Mouse (Mus musculus) CH12.LX (cell line): Measurements from ENCODE around the gene Psd. TPM values are rescaled to one million over a fixed set of nuclear protein-coding genes. Genes with fewer than 3 reads are reported as not detected.

ENCODE experiments used
- DNase-seq: peaks from one replicate; pipeline ENCODE4 v3.0.0-alpha.2; 2013; ENCODE audit errors: extremely low read depth
- H3K27ac ChIP-seq: 2 replicates; pipeline ENCODE4 v1.5.1; 2012; ENCODE audit warnings: low read depth, mild to moderate bottlenecking, control low read depth, moderate library complexity; ENCODE audit not compliant: insufficient read depth
- H3K27me3 ChIP-seq: replicated peaks from 2 replicates; pipeline ENCODE3; 2012; ENCODE audit warnings: inconsistent platforms
- H3K36me3 ChIP-seq, 2 experiments: replicated peaks in 1 of 2; 2 replicates each; pipeline versions ENCODE3 to v1.6.1; 2012; ENCODE audit warnings: inconsistent platforms in 1 of 2, low read length in 1 of 2, mild to moderate bottlenecking in 1 of 2, mixed read lengths in 1 of 2, moderate library complexity in 1 of 2; ENCODE audit not compliant: control insufficient read depth in 1 of 2, insufficient read depth in 1 of 2
- H3K4me1 ChIP-seq, 2 experiments: 2 replicates each; pipeline ENCODE4 v1.6.1; 2012; ENCODE audit warnings: inconsistent platforms in 1 of 2, moderate library complexity in 1 of 2; ENCODE audit not compliant: insufficient read depth in 2 of 2, control insufficient read depth in 1 of 2
- H3K4me2 ChIP-seq: 2 replicates; pipeline ENCODE4 v1.6.1; 2012; ENCODE audit warnings: low read depth, mild to moderate bottlenecking, control low read depth; ENCODE audit not compliant: poor library complexity, insufficient read depth, severe bottlenecking
- H3K4me3 ChIP-seq, 3 experiments: fragments of 150-350 bp in 1 of 3; sonication (generic) in 1 of 3; replicated peaks in 1 of 3; 2 replicates each; pipeline versions ENCODE3 to v1.5.1; 2011 to 2012; ENCODE audit warnings: low read depth in 2 of 3, low read length in 2 of 3, mild to moderate bottlenecking in 2 of 3, moderate library complexity in 2 of 3, control low read depth in 1 of 3, improper control_type of control experiment in 1 of 3, inconsistent platforms in 1 of 3, mixed read lengths in 1 of 3; ENCODE audit not compliant: poor library complexity in 1 of 3
- H3K79me2 ChIP-seq: replicated peaks from 2 replicates; pipeline ENCODE4 v1.6.1; 2012; ENCODE audit warnings: mild to moderate bottlenecking, moderate library complexity; ENCODE audit not compliant: control insufficient read depth, poor library complexity, insufficient read depth, severe bottlenecking; ENCODE audit errors: extremely low read depth
- H3K9ac ChIP-seq: 2 replicates; pipeline ENCODE4 v1.6.1; 2012; ENCODE audit warnings: low read depth, mild to moderate bottlenecking, control low read depth, moderate library complexity; ENCODE audit not compliant: insufficient read depth
- H3K9me3 ChIP-seq: replicated peaks from 2 replicates; pipeline ENCODE3; 2012; ENCODE audit warnings: low read length, inconsistent platforms, mixed read lengths
- BHLHE40 ChIP-seq: IDR thresholded peaks from 2 replicates; pipeline ENCODE4 v1.6.1; 2011; ENCODE audit warnings: mild to moderate bottlenecking, low read depth, low read length, improper control_type of control experiment
- CHD1 ChIP-seq: IDR thresholded peaks from 2 replicates; pipeline ENCODE4 v1.6.1; 2012; ENCODE audit warnings: low read depth, low read length, improper control_type of control experiment, inconsistent platforms
- CTCF ChIP-seq, 2 experiments: IDR thresholded peaks in 1 of 2; conservative IDR thresholded peaks in 1 of 2; 2 replicates each; pipeline ENCODE4 v1.5.1; 2011 to 2012; ENCODE audit warnings: low read depth in 2 of 2, low read length in 2 of 2, improper control_type of control experiment in 1 of 2, inconsistent platforms in 1 of 2, mild to moderate bottlenecking in 1 of 2, moderate library complexity in 1 of 2
- ELF1 ChIP-seq: IDR thresholded peaks from 2 replicates; pipeline ENCODE4 v1.6.1; 2014; ENCODE audit warnings: low read depth, mild to moderate bottlenecking, inconsistent platforms, low read length, improper control_type of control experiment
- EP300 ChIP-seq: IDR thresholded peaks from 2 replicates; pipeline ENCODE4 v1.6.1; 2011; ENCODE audit warnings: low read length, improper control_type of control experiment
- ETS1 ChIP-seq: conservative IDR thresholded peaks from 2 replicates; pipeline ENCODE4 v1.6.1; 2012; ENCODE audit warnings: low read depth, mild to moderate bottlenecking, inconsistent platforms, low read length, improper control_type of control experiment, moderate library complexity
- GABPA ChIP-seq: IDR thresholded peaks from 2 replicates; pipeline ENCODE4 v1.6.1; 2012; ENCODE audit warnings: low read depth, low read length, improper control_type of control experiment, inconsistent platforms; ENCODE audit not compliant: insufficient replicate concordance
- HCFC1 ChIP-seq: IDR thresholded peaks from 2 replicates; pipeline ENCODE4 v1.6.1; 2012; ENCODE audit warnings: low read depth, mild to moderate bottlenecking, inconsistent platforms, low read length, improper control_type of control experiment
- JUND ChIP-seq: conservative IDR thresholded peaks from 2 replicates; pipeline ENCODE4 v1.6.1; 2011; ENCODE audit warnings: low read depth, low read length, improper control_type of control experiment
- KAT2A ChIP-seq: IDR thresholded peaks from 2 replicates; pipeline ENCODE4 v1.6.1; 2012; ENCODE audit warnings: low read length, improper control_type of control experiment, inconsistent platforms; ENCODE audit not compliant: insufficient replicate concordance
- MAFK ChIP-seq: IDR thresholded peaks from 2 replicates; pipeline ENCODE4 v1.6.1; 2011; ENCODE audit warnings: low read length, improper control_type of control experiment; ENCODE audit not compliant: insufficient replicate concordance
- MAX ChIP-seq: IDR thresholded peaks from 2 replicates; pipeline ENCODE4 v1.6.1; 2011; ENCODE audit warnings: low read length, improper control_type of control experiment
- MAZ ChIP-seq: IDR thresholded peaks from 2 replicates; pipeline ENCODE4 v1.6.1; 2012; ENCODE audit warnings: low read depth, mild to moderate bottlenecking, inconsistent platforms, low read length, improper control_type of control experiment, moderate library complexity
- MYC ChIP-seq: IDR thresholded peaks from 2 replicates; pipeline ENCODE4 v1.6.1; 2011; ENCODE audit warnings: low read depth, mild to moderate bottlenecking, improper control_type of control experiment, low read length
- NELFE ChIP-seq: IDR thresholded peaks from 2 replicates; pipeline ENCODE4 v1.6.1; 2011; ENCODE audit warnings: low read depth, low read length, improper control_type of control experiment
- POLR2AphosphoS2 ChIP-seq: IDR thresholded peaks from 2 replicates; pipeline ENCODE4 v1.6.1; 2011; ENCODE audit warnings: low read depth, low read length, improper control_type of control experiment
- SIN3A ChIP-seq: IDR thresholded peaks from 2 replicates; pipeline ENCODE4 v1.6.1; 2012; ENCODE audit warnings: low read length, improper control_type of control experiment, inconsistent platforms
- SMC3 ChIP-seq: IDR thresholded peaks from 2 replicates; pipeline ENCODE4 v1.6.1; 2011; ENCODE audit warnings: low read depth, low read length, improper control_type of control experiment
- TBP ChIP-seq: conservative IDR thresholded peaks from 2 replicates; pipeline ENCODE4 v1.6.1; 2011; ENCODE audit warnings: low read depth, low read length, improper control_type of control experiment
- TCF12 ChIP-seq: IDR thresholded peaks from 2 replicates; pipeline ENCODE4 v1.6.1; 2014; ENCODE audit warnings: low read depth, mild to moderate bottlenecking, inconsistent platforms, low read length, improper control_type of control experiment
- UBTF ChIP-seq: IDR thresholded peaks from 2 replicates; pipeline ENCODE4 v1.6.1; 2012; ENCODE audit warnings: low read depth, mild to moderate bottlenecking, inconsistent platforms, low read length, improper control_type of control experiment, moderate library complexity
- USF1 ChIP-seq: IDR thresholded peaks from 2 replicates; pipeline ENCODE4 v1.6.1; 2014; ENCODE audit warnings: low read depth, mild to moderate bottlenecking, inconsistent platforms, low read length, improper control_type of control experiment
- USF2 ChIP-seq: conservative IDR thresholded peaks from 2 replicates; pipeline ENCODE4 v1.6.1; 2011; ENCODE audit warnings: low read depth, low read length, improper control_type of control experiment
- ZC3H11A ChIP-seq: IDR thresholded peaks from 2 replicates; pipeline ENCODE4 v1.6.1; 2012; ENCODE audit warnings: low read depth, mild to moderate bottlenecking, inconsistent platforms, low read length, improper control_type of control experiment
- ZNF384 ChIP-seq: IDR thresholded peaks from 2 replicates; pipeline ENCODE4 v1.6.1; 2012; ENCODE audit warnings: low read depth, low read length, improper control_type of control experiment, inconsistent platforms
- dilution Hi-C: fragments of 300-500 bp; cut with MboI; formaldehyde crosslinking; loops from 2 replicates; pipeline ENCODE4 v1.14.3; 2020; ENCODE audit warnings: low sequenced_read_pairs; ENCODE audit not compliant: extremely low pct_unique_long_range_greater_than_20kb, extremely low pct_ligation_motif_present
- in situ Hi-C: fragments of 300-500 bp; cut with MboI; formaldehyde crosslinking; loops from 3 replicates; pipeline ENCODE4 v1.14.3; 2019; ENCODE audit warnings: low sequenced_read_pairs, low pct_ligation_motif_present, low pct_unique_long_range_greater_than_20kb, mixed read lengths
- polyA plus RNA-seq: library from polyadenylated mRNA; unstranded; fragments of >175 nt; gene quantifications from 2 replicates; pipeline ENCODE4 v1.2.1, GENCODE M21; 2012; ENCODE audit warnings: low read depth; ENCODE audit not compliant: insufficient read length
- total RNA-seq, 2 experiments: library from RNA; depleted of rRNA; stranded (reverse); fragments of 300-350 nt in 1 of 2; fragments of >200 nt in 1 of 2; gene quantifications; 2 replicates each; pipeline ENCODE4 v1.2.3; 2012 to 2014

Gene Psd
- total and polyA plus RNA-seq, 3 experiments, result 0.70 to 20.1 (median 2.2) TPM

GRCm38 (mm10) chr19:46363294-46364009 lies 36.5 kb upstream of the Psd start:
- peaks cover 0 to 33% of the 10 kb centered on the region in 2 experiments for H3K36me3 ChIP-seq

GRCm38 (mm10) chr19:46362104-46362503 lies 35.1 kb upstream of the Psd start:
- Histone ChIP-seq H3K79me2 (no peaks in the 10 kb centered on the region), H3K36me3 (peaks cover 0 to 23% of the 10 kb centered on the region in 2 experiments), H3K9ac (no peak overlapping the region), H3K27me3 (no peaks in the 10 kb centered on the region), H3K4me3 (no peak overlapping the region), H3K4me1 (peaks cover 0 to 19% of the 10 kb centered on the region in 2 experiments; a peak in 2 of 4 replicates), H3K27ac (no peak overlapping the region), H3K4me2 (no peak overlapping the region), H3K9me3 (no peaks in the 10 kb centered on the region)
- DNase-seq, result no peak
- in situ Hi-C loops (loop anchor here (10.0 kb wide), 1 partner anchor 227 kb away; the partner anchor contains the start of gene Elovl3), dilution Hi-C loops (no loop called here)
- TF ChIP-seq ZC3H11A, result no peak
- TF ChIP-seq JUND, result no peak
- TF ChIP-seq POLR2AphosphoS2, result no peak
- no peak for TF ChIP-seq ELF1
- TF ChIP-seq USF2, result no peak
- TF ChIP-seq USF1, result no peak
- no peak for TF ChIP-seq UBTF
- TF ChIP-seq KAT2A, result no peak
- no peak for TF ChIP-seq MYC
- TF ChIP-seq SIN3A, result no peak
- TF ChIP-seq MAFK, result no peak
- TF ChIP-seq EP300, result no peak
- no peak for TF ChIP-seq NELFE
- no peak for TF ChIP-seq HCFC1
- TF ChIP-seq MAX, result no peak
- no peak for TF ChIP-seq ETS1
- TF ChIP-seq CHD1, result no peak

More at GRCm38 (mm10) chr19:46363294-46364009, 36.5 kb upstream of the Psd start:
- Histone ChIP-seq H3K79me2 (no peaks in the 10 kb centered on the region), H3K27me3 (no peaks in the 10 kb centered on the region), H3K4me3 (no peak overlapping the region), H3K9ac (no peak overlapping the region), H3K27ac (no peak overlapping the region), H3K9me3 (no peaks in the 10 kb centered on the region), H3K4me1 (peaks cover 0 to 6% of the 10 kb centered on the region in 2 experiments; a peak in 2 of 4 replicates), H3K4me2 (no peak overlapping the region)
- dilution Hi-C loops, result no loop called here
- no peak for TF ChIP-seq CTCF (conservative IDR thresholded peaks at IDR 0.05 in 1 of 2, IDR thresholded peaks at IDR 0.05 in 1 of 2; ENCODE audit: low read depth in 2 of 2, low read length in 2 of 2)
- TF ChIP-seq SMC3, result no peak
- TF ChIP-seq TBP, result no peak
- TF ChIP-seq JUND, result no peak
- no peak for TF ChIP-seq ZNF384
- no peak for TF ChIP-seq BHLHE40
- no peak for TF ChIP-seq NELFE
- TF ChIP-seq ELF1, result no peak
- no peak for TF ChIP-seq EP300
- no peak for TF ChIP-seq GABPA
- TF ChIP-seq TCF12, result no peak
- no peak for TF ChIP-seq MAZ
- no peak for TF ChIP-seq KAT2A
- TF ChIP-seq SIN3A, result no peak
- DNase-seq, result no peak
- in situ Hi-C loops, result loop anchor here (10.0 kb wide), 1 partner anchor 229 kb away; the partner anchor contains the start of gene Elovl3
